Mouse (Mus musculus): Measurements from ENCODE around the gene Bcl2l2. TPM values are rescaled to one million over a fixed set of nuclear protein-coding genes. Genes with fewer than 3 reads are reported as not detected.

Bcl2l2 gene
- polyA plus RNA-seq, 1 experiment from 2014 or later: 3.1 TPM

Other genes starting within 250 kb of the Bcl2l2 start
- gene Gm17606, start 242.4 kb upstream of the Bcl2l2 start, polyA plus RNA-seq (2015; fragmentation: Nextera tagmentation; extraction: Ambion mirVana): not detected in 2 replicates
- 4.0 and 4.2 TPM in 2 replicates for gene Cdh24, start 242.0 kb upstream of the Bcl2l2 start, polyA plus RNA-seq (2015; fragmentation: Nextera tagmentation; extraction: Ambion mirVana)
- 74.0 and 77.9 TPM in 2 replicates for gene 1700123O20Rik, start 197.2 kb upstream of the Bcl2l2 start, polyA plus RNA-seq (2015; fragmentation: Nextera tagmentation; extraction: Ambion mirVana)
- 119 and 122 TPM in 2 replicates for gene Acin1, start 196.4 kb upstream of the Bcl2l2 start, polyA plus RNA-seq (2015; fragmentation: Nextera tagmentation; extraction: Ambion mirVana)
- gene Gm29776, start 184.5 kb upstream of the Bcl2l2 start, polyA plus RNA-seq (2015; fragmentation: Nextera tagmentation; extraction: Ambion mirVana): 0.11 and 0.20 TPM in 2 replicates
- not detected in 2 replicates for gene Cebpe, start 171.2 kb upstream of the Bcl2l2 start, polyA plus RNA-seq (2015; fragmentation: Nextera tagmentation; extraction: Ambion mirVana)
- gene Slc7a8, start 101.4 kb upstream of the Bcl2l2 start, polyA plus RNA-seq (2015; fragmentation: Nextera tagmentation; extraction: Ambion mirVana): 1.4 and 1.8 TPM in 2 replicates
- gene Rnf212b, start 69.2 kb upstream of the Bcl2l2 start, polyA plus RNA-seq (2015; fragmentation: Nextera tagmentation; extraction: Ambion mirVana): not detected in 2 replicates
- gene Homez, start 12.4 kb upstream of the Bcl2l2 start, polyA plus RNA-seq (2015; fragmentation: Nextera tagmentation; extraction: Ambion mirVana): 10.0 and 11.4 TPM in 2 replicates
- gene Ppp1r3e, start 5.8 kb upstream of the Bcl2l2 start, polyA plus RNA-seq (2015; fragmentation: Nextera tagmentation; extraction: Ambion mirVana): 1.1 and 1.6 TPM in 2 replicates
- gene Gm20521, start 64 bp downstream of the Bcl2l2 start, polyA plus RNA-seq (2015; fragmentation: Nextera tagmentation; extraction: Ambion mirVana): not detected in 2 replicates
- gene Pabpn1, start 9.1 kb downstream of the Bcl2l2 start, polyA plus RNA-seq (2015; fragmentation: Nextera tagmentation; extraction: Ambion mirVana): 102 and 109 TPM in 2 replicates
- gene Slc22a17, start 29.8 kb downstream of the Bcl2l2 start, polyA plus RNA-seq (2015; fragmentation: Nextera tagmentation; extraction: Ambion mirVana): 32.5 and 34.1 TPM in 2 replicates
- gene Efs, start 42.7 kb downstream of the Bcl2l2 start, polyA plus RNA-seq (2015; fragmentation: Nextera tagmentation; extraction: Ambion mirVana): 26.5 and 29.1 TPM in 2 replicates
- gene Il25, start 49.3 kb downstream of the Bcl2l2 start, polyA plus RNA-seq (2015; fragmentation: Nextera tagmentation; extraction: Ambion mirVana): 0.19 TPM in 1 of 2 replicates, not detected in the other
- 0.95 and 1.0 TPM in 2 replicates for gene Cmtm5, start 52.9 kb downstream of the Bcl2l2 start, polyA plus RNA-seq (2015; fragmentation: Nextera tagmentation; extraction: Ambion mirVana)
- gene Myh6, start 83.5 kb downstream of the Bcl2l2 start, polyA plus RNA-seq (2015; fragmentation: Nextera tagmentation; extraction: Ambion mirVana): 70.4 and 166 TPM in 2 replicates
- not detected in 2 replicates for gene Gm17428, start 93.6 kb downstream of the Bcl2l2 start, polyA plus RNA-seq (2015; fragmentation: Nextera tagmentation; extraction: Ambion mirVana)
- 29.1 and 71.2 TPM in 2 replicates for gene Myh7, start 111.2 kb downstream of the Bcl2l2 start, polyA plus RNA-seq (2015; fragmentation: Nextera tagmentation; extraction: Ambion mirVana)
- 81.1 and 81.3 TPM in 2 replicates for gene Ngdn, start 132.1 kb downstream of the Bcl2l2 start, polyA plus RNA-seq (2015; fragmentation: Nextera tagmentation; extraction: Ambion mirVana)
- gene Zfhx2, start 208.9 kb downstream of the Bcl2l2 start, polyA plus RNA-seq (2015; fragmentation: Nextera tagmentation; extraction: Ambion mirVana): 4.2 and 4.3 TPM in 2 replicates
- 22.0 and 22.9 TPM in 2 replicates for gene Thtpa, start 211.4 kb downstream of the Bcl2l2 start, polyA plus RNA-seq (2015; fragmentation: Nextera tagmentation; extraction: Ambion mirVana)
- gene Ap1g2, start 223.2 kb downstream of the Bcl2l2 start, polyA plus RNA-seq (2015; fragmentation: Nextera tagmentation; extraction: Ambion mirVana): 17.2 and 18.9 TPM in 2 replicates
- 0.33 and 0.37 TPM in 2 replicates for gene Jph4, start 233.6 kb downstream of the Bcl2l2 start, polyA plus RNA-seq (2015; fragmentation: Nextera tagmentation; extraction: Ambion mirVana)

Measured in lung, embryonic 15.5 days (tissue).